Mouse (Mus musculus) lung, adult 2 months (tissue): ENCODE measurements around the gene Unc13b. TPM values are rescaled to one million over a fixed set of nuclear protein-coding genes. Genes with fewer than 3 reads are reported as not detected.

Experiments used
- DNase-seq: peaks from one replicate; pipeline ENCODE4 v3.0.0; 2022
- H3K4me1 ChIP-seq: fragments of 200-500 bp; 2 replicates; pipeline ENCODE4 v1.6.1; 2011; ENCODE audit warnings: low read length; ENCODE audit not compliant: control insufficient read depth, insufficient read depth
- H3K4me3 ChIP-seq: fragments of 200-500 bp; replicated peaks from 2 replicates; pipeline ENCODE3; 2011; ENCODE audit warnings: low read depth, mild to moderate bottlenecking, control low read depth, low read length; ENCODE audit errors: extremely low read depth
- CTCF ChIP-seq: fragments of 200-500 bp; IDR thresholded peaks from 2 replicates; pipeline ENCODE4 v1.5.1; 2011; ENCODE audit warnings: mild to moderate bottlenecking, low read length, control low read depth; ENCODE audit not compliant: insufficient read depth
- POLR2A ChIP-seq: fragments of 200-500 bp; IDR thresholded peaks from 2 replicates; pipeline ENCODE4 v1.6.1; 2011; ENCODE audit warnings: low read depth, mild to moderate bottlenecking, control low read depth, low read length, borderline replicate concordance; ENCODE audit errors: extremely low read depth
- WGBS: fragments of 180-500 bp; shearing (Covaris S2); methylation state at CpG from one replicate; pipeline ENCODE4 v1.1.7; 2018; 5-methylcytosine and 5-hydroxymethylcytosine counted together
- polyA plus RNA-seq: library from polyadenylated mRNA; depleted of rRNA; stranded (reverse); fragments of >200 nt; gene quantifications from 2 replicates; pipeline ENCODE4 v1.2.3, GENCODE M21; 2012; rRNA removed

The Unc13b gene
- 16.3 and 20.0 TPM in 2 replicates for polyA plus RNA-seq

DNA sequence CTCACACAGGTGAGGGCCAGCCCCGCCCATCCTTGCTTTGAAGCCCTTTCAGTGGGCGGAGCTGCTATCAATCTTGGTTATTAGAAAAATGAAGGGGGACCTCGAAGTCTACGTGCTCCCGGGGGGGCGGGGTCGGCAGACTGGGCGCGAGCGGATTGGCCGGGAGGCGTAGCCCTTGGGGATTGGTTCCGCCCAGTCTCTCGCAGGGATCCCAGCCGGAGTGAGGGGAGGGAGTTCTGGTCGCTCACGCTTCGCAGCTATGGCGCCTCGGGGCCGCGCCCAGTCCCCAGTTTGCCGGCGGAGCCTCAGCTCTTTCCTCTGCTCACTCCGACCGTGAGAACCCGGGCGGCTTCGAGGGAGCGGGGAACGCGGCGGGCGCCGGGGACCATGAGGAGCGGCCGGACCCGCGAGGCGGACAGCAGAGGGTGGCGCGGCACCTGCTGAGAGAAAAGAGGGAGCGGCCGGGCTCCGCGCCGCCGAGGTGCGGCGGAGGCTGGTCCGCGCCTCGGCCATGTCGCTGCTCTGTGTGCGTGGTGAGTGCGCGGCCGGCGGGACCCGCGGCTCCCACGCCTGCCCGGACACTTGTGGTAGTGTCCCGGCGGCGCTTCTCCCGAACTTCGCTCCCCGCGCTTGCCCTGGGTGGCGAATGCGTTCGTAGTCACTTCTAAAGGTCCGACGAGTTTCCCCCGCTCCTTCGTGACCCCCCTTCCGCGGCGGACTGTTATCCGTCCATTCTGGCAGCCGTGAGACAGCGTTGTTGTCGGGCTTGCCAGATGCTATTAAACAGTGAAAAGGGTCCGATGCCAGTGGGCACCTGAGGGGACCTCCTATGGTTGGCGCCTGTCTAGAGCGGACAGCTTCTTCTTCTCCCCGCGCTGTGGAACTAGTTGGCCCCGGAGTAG, at the start of gene Unc13b:
Gene Unc13b, plus strand, starts transcription at position 201 of the 902 bp plus-strand sequence.
- H3K4me3 ChIP-seq, result peak within 1 kb of the TSS; percentile 80
- under 1% methylated on average over 88 of the region's 90 CpGs for WGBS
- peak; percentile 83; the same call in 1 of the 2 replicates for TF ChIP-seq POLR2A
- TF ChIP-seq CTCF, result no peak
- DNase-seq, result peak; percentile 91
- H3K4me1 ChIP-seq, result 0 out of 2 replicates have a peak, but pooled peaks cover 2% of the 10 kb centered on the region

DNA sequence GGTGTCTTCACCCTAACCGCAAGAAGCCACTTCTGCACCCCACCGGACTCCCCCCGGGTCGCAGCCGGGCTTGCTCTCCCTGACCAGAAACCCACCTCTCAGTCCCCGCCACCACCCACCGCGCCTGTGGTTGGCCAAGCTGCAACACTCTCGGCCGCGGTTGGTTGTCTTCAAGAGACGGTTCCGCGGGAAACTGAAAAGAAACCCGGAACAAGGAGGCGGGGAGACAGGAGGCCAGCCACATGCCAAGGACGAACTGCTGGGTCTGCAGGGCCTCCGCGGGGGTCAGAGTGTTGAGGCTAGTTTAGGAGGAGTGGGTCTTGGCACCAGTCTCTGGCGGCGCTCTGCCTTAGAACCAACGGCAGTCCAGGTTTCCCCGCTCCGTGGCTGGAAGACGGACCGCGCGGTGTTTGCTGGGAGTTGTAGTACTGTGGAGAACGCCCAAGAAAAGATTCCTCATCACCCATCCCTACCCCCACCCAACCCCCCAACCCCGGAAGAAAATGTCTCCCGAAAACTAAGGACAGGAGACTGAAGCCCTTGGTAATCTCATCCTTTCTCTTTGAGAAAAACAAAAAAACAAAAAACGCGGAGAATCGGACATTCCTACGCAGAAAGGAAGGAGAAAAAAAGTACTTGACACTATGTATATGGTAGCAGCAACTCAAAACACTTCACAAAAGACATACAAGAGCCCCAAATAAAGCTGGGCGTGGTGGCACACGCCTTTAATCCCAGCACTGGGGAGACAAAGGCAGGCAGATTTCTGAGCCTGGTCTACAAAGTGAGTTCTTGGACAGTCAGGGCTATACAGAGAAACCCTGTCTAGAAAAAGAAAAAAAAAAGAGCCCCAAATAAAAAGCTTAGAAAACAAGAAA, 48.4 kb upstream of the Unc13b start, which contains the start of gene Fancg:
Gene Fancg, minus strand, starts transcription at position 346 of the 878 bp plus-strand sequence.
- WGBS, result under 1% methylated on average over 37 of the region's 37 CpGs
- no peak for TF ChIP-seq CTCF
- 0 out of 2 replicates have a peak, but pooled peaks have one; percentile 8 for TF ChIP-seq POLR2A
- peak within 1 kb of the TSS; percentile 98 for H3K4me3 ChIP-seq
- H3K4me1 ChIP-seq, result no peaks in the 10 kb centered on the region; the same call in 1 of the 2 replicates
- peak; percentile 87 for DNase-seq

DNA sequence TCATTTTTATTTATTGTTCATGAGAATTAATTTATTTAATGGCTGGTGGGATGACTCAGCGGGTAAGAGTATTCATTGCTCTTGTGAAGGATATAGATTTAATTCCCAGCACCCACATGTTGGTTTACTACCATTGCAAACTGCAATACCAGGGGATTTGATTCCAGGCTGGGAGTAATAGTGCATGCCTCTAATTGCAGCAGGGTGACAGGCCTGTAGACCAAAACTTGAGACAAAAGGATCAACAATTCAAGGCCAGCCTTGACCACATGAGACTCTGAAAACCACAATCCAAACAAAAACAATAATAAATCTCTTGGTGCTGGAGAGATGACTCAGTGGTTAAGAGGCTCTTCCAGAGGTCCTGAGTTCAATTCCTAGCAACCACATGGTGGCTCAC, 46.7 kb upstream of the Unc13b start:
- Histone ChIP-seq H3K4me3 (no peak overlapping the region), H3K4me1 (no peaks in the 10 kb centered on the region; the same call in 1 of the 2 replicates)
- 91% methylated on average over 1 of the region's 1 CpGs for WGBS
- TF ChIP-seq CTCF (no peak), POLR2A (no peak)
- no peak for DNase-seq

DNA sequence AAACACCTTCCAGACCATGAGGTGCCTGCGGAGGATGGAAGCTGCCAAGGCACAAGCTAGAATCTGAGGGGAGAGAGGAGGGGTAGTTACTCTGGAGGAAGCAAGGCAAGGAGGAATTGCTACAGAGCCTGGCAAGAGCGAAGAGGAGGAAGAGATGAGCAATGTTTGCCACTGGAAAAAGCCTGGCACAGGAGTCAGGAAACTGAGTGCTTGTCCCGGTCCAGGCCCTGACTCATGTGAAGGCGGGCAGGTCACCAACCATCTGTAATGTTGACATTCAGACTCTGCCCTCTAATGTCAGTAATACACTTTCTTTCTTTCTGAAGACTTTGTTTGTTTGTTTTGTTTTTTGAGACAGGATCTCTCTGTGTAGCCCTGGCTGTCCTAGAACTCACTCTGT, 40.6 kb upstream of the Unc13b start:
- Histone ChIP-seq H3K4me3 (no peak overlapping the region), H3K4me1 (no peaks in the 10 kb centered on the region)
- no peak for DNase-seq
- TF ChIP-seq CTCF (no peak), POLR2A (no peak)
- 67% methylated on average over 4 of the region's 4 CpGs for WGBS

DNA sequence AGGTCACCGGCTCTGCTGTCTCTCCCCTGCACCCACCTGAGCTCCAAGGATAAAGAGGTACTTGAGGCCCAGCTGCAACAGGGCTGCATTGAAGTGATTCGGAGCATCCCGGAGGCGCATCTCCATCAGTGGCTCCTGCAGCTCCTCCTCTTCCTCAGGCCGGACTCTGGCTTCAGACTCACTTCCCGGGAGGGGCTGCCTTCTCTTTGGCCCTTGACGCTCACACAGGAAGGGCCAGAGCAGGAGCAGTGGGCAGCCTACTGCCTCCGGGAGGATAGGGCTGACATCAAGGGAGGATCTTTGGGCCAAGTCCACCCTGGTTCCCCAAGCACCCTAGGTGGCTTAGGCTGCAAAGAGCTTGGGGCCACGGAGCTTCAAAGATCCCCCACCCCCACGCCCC, 39.6 kb upstream of the Unc13b start:
- no peak for DNase-seq
- TF ChIP-seq POLR2A, result no peak
- no peak for TF ChIP-seq CTCF
- 81% methylated on average over 10 of the region's 10 CpGs for WGBS
- no peaks in the 10 kb centered on the region for H3K4me1 ChIP-seq
- no peak overlapping the region for H3K4me3 ChIP-seq

DNA sequence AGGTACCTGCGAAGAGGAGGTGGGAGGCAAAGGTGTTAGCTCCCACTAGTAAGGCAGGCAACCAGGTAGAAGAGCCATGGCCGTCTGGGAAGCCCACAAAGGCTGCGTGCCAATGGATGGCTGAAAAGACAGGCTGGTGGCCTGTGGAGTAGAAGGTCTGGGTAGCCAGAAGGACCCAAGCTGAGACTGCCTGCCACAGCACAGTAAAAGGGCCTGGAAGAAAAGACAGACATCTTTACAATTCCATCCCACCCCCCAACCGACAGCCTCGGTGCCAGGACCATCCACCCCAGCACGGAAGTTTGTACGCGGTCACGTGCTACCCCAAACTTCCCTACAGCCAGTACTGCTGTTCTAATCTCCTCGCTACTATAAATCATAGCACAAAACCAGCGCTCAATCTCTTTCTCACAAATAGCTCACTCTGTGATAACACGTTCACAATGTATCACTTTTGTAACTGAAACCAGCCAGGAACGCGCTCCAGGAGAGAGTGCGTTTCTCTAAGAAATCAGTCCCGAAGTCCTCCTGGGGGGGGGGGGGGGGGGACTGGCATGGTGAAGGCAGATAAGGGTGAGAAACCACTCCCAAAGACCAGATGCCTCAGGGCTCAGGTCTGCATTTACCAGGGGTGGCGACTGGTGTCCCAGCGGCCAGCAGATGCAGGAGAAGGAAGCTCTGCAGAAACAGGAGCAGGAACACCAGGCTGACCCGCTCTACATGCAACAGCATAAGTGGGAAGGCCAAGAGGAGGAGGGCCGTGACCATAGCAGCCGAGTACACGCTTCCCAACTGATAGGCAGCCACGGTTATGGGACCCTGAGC, 38.9 kb upstream of the Unc13b start:
- WGBS, result 94% methylated on average over 23 of the region's 23 CpGs
- Histone ChIP-seq H3K4me1 (0 out of 2 replicates have a peak, but pooled peaks cover 2% of the 10 kb centered on the region), H3K4me3 (no peak overlapping the region)
- TF ChIP-seq POLR2A, result no peak
- no peak for TF ChIP-seq CTCF
- no peak for DNase-seq

DNA sequence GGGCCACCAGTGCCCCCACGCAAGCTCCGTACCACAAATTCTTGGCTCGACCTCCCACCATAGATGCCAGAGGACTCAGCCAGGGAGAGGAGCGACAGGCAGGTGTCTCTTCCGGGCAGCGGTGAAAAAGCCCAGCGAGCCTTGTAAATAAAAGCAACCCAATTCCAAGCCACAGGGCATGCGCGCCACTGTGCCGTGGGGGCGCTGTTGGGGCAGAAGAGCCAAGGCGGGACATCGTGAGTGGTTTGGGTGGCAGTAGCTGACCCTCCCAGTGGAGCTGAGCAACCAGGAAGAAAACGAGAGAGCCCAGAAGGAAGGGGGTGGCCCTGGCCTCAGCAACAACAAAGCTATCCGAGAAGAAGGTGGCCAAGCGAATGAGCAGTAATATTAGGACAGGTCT, 37.9 kb upstream of the Unc13b start:
- no peak for DNase-seq
- no peak for TF ChIP-seq POLR2A
- no peak for TF ChIP-seq CTCF
- H3K4me3 ChIP-seq, result no peak overlapping the region
- WGBS, result 91% methylated on average over 16 of the region's 16 CpGs
- 0 out of 2 replicates have a peak, but pooled peaks cover 3% of the 10 kb centered on the region for H3K4me1 ChIP-seq

DNA sequence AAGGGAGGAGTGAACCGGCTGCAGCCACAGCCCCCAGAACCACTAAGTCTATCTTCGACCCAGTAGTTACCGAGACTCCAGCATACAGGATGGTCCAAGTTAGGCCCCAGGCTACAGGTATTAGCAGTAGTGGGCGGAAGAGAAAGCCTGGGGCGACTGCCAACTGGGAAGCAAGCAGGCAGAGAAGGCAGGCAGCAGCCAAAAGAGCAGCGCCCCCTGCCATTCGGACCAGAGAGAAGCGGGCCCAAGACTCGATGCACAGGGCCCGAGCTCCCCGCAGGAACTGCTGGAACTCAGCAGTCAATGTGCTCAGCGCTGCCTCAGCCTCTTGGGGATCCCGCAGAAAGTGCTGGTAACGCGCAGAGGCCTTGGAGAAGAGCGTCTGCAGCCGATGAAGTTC, 37.4 kb upstream of the Unc13b start:
- H3K4me1 ChIP-seq, result 0 out of 2 replicates have a peak, but pooled peaks cover 3% of the 10 kb centered on the region
- H3K4me3 ChIP-seq, result no peak overlapping the region
- 81% methylated on average over 17 of the region's 17 CpGs for WGBS
- TF ChIP-seq CTCF (no peak), POLR2A (no peak)
- DNase-seq, result no peak
